Mouse (Mus musculus) thymus, adult 2 months (tissue): Measurements from ENCODE around the gene Arap1.

Source experiments
- CTCF ChIP-seq: fragments of 200-500 bp; IDR thresholded peaks from 2 replicates; pipeline ENCODE4 v1.5.1; 2012; ENCODE audit warnings: mild to moderate bottlenecking, control low read depth, low read length, moderate library complexity, borderline replicate concordance; ENCODE audit not compliant: control insufficient read depth, poor library complexity, insufficient read depth; ENCODE audit errors: extremely low read depth
- POLR2A ChIP-seq: fragments of 200-500 bp; IDR thresholded peaks from 2 replicates; pipeline ENCODE4 v1.6.1; 2012; ENCODE audit warnings: mild to moderate bottlenecking, low read length, control low read depth, moderate library complexity; ENCODE audit not compliant: control insufficient read depth, poor library complexity, insufficient read depth; ENCODE audit errors: extremely low read depth

- TF ChIP-seq CTCF = no peak
- no peak for TF ChIP-seq POLR2A
These were observed 6.5 kb upstream of the Arap1 start for GRCm38 (mm10) chr7:101341405-101341804.
